Mouse (Mus musculus) brain, embryonic 14.5 days (tissue): ENCODE measurements around the gene Ugt1a7c. TPM values are rescaled to one million over a fixed set of nuclear protein-coding genes. Genes with fewer than 3 reads are reported as not detected.

Source experiments
- DNase-seq: peaks from one replicate; pipeline ENCODE4 v3.0.0-alpha.2; 2011; ENCODE audit warnings: low read depth
- CTCF ChIP-seq: fragments of 200-500 bp; IDR thresholded peaks from 2 replicates; pipeline ENCODE4 v1.5.1; 2012; ENCODE audit warnings: inconsistent platforms, mild to moderate bottlenecking, moderate library complexity, borderline replicate concordance; ENCODE audit not compliant: insufficient read depth, insufficient read length; ENCODE audit errors: extremely low read depth
- POLR2A ChIP-seq: fragments of 200-500 bp; IDR thresholded peaks from 2 replicates; pipeline ENCODE4 v1.6.1; 2012; ENCODE audit warnings: mild to moderate bottlenecking, inconsistent platforms, borderline replicate concordance; ENCODE audit not compliant: poor library complexity, insufficient read depth, insufficient read length, severe bottlenecking; ENCODE audit errors: extremely low read depth
- polyA plus RNA-seq: library from polyadenylated mRNA; depleted of rRNA; stranded (reverse); fragments of >200 nt; gene quantifications from 2 replicates; pipeline ENCODE4 v1.2.3, GENCODE M21; 2012

Gene Ugt1a7c
- polyA plus RNA-seq, 1 experiment = 0.72 TPM

DNA sequence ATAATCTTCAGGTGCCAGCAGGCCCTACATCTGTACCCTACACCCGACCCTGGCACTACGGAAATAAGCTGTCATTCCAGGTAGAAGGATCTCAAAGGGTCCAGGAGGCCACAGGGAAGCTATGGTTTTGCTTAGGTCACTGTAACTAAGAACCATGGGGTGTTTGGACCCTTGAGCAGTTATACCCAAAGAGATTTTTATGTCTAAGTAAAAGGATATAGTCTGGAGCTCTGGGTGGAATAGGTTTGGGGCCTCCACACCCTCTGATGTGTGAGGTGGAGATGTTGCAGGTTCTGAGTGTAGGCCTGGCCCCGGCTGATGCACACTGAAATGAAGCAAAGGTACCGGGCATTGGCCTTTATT is 139.4 kb downstream of the Ugt1a7c start:
- TF ChIP-seq CTCF = no peak
- TF ChIP-seq POLR2A = no peak
- DNase-seq = no peak

GRCm38 (mm10) chr1:88234646-88235045 is 139.8 kb downstream of the Ugt1a7c start:
- DNase-seq = no peak
- TF ChIP-seq CTCF (no peak), POLR2A (no peak)

- TF ChIP-seq CTCF = no peak
- no peak for TF ChIP-seq POLR2A
- no peak for DNase-seq
Measured at GRCm38 (mm10) chr1:88235046-88235893, 140.4 kb downstream of the Ugt1a7c start.

GRCm38 (mm10) chr1:88235894-88236415 is 141.1 kb downstream of the Ugt1a7c start:
- no peak for TF ChIP-seq POLR2A
- no peak for TF ChIP-seq CTCF
- no peak for DNase-seq

- TF ChIP-seq POLR2A (no peak), CTCF (no peak)
- no peak for DNase-seq
Measured at GRCm38 (mm10) chr1:88237311-88237710, 142.4 kb downstream of the Ugt1a7c start.

DNA sequence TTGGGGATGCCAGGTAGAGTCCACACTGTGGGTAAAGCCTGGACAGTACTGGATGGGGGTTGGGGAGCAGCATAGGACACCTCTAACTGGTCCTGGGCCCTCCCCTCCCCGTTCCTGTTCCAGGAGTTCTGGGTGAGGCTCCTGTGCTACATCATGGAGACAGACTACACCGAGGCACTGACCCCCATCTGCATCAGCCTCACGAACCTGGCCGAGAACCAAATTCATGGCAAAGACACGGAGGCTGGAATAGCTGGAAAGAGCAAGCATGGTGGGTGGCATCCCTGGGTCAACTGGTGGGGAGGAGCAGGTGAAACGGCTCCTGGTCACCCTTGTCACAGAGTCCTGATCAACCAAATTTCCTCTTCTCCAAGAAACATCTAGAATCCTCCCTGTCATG is 143.9 kb downstream of the Ugt1a7c start:
- no peak for TF ChIP-seq CTCF
- no peak for TF ChIP-seq POLR2A
- no peak for DNase-seq

DNA sequence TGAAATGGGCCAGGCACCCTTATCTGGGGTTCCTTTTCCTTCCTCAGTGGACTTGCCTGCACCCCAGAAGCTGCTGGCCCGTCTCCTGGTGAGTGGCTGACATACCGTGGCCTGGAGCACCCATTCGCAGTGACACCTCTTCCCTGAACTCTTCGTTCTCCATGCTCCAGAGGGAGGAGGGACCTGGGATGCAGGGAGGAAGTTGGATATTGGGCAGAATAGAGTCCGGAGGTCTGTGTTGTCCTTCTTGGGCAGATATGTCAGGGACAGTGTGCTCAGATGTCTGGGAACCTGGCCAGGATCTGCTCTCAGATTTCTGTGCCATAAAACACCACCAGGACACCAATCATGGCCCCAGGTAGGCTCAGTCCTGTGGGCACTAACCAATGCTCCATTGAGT is 145.2 kb downstream of the Ugt1a7c start:
- TF ChIP-seq CTCF (no peak), POLR2A (no peak)
- DNase-seq = no peak

- TF ChIP-seq POLR2A = no peak
Measured at GRCm38 (mm10) chr1:88240579-88240978, 145.7 kb downstream of the Ugt1a7c start.

DNA sequence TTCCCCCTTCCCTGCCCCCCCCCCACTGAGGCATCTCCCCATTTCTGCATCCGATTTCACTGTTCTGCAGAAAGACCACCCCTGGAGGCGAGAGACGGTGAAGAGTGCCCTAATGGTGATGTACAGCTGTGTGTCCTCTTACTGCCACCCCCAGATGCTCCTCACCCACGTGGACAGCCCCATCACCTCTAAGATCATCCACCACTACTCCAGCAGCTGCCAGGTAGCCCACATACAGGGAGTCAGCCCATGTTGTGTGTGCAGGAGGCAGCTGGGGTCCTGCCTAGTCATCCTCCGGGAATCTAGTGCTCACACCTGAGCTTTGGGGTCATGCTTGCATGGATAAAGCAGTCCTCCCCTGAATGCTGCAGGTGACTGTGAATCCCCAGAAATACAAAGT is 149.0 kb downstream of the Ugt1a7c start:
- no peak for TF ChIP-seq CTCF
- no peak for TF ChIP-seq POLR2A
- DNase-seq = no peak

More at GRCm38 (mm10) chr1:88240579-88240978, 145.7 kb downstream of the Ugt1a7c start:
- DNase-seq = no peak

GRCm38 (mm10) chr1:88245881-88246280 is 151.0 kb downstream of the Ugt1a7c start:
- TF ChIP-seq CTCF = no peak
- no peak for TF ChIP-seq POLR2A
- no peak for DNase-seq

DNA sequence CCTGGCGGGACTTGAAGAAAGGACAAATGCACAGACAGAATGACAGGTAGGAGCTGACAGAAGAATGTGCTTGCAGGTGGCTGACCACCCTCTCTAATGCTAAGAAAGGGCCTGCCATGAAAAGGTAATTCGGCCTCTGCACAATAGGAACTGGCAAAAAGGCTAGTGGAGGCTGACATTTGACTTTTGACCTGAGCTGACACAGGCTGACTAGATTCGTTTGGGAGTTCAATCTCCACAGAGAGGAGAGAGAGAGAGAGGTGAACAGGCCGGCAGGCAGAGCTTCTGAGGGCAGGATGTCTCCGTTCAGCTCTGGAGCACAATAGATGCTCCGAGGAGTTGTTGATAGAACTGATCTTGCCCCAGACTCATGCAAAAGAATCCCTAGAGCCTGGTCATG is 151.5 kb downstream of the Ugt1a7c start:
- no peak for DNase-seq
- TF ChIP-seq POLR2A = no peak
- no peak for TF ChIP-seq CTCF

GRCm38 (mm10) chr1:88247660-88248059 is 152.8 kb downstream of the Ugt1a7c start:
- no peak for DNase-seq
- TF ChIP-seq CTCF (no peak), POLR2A (no peak)
